ENCODE assay signal across 11 mouse cellular contexts in the genomic region with DNA sequence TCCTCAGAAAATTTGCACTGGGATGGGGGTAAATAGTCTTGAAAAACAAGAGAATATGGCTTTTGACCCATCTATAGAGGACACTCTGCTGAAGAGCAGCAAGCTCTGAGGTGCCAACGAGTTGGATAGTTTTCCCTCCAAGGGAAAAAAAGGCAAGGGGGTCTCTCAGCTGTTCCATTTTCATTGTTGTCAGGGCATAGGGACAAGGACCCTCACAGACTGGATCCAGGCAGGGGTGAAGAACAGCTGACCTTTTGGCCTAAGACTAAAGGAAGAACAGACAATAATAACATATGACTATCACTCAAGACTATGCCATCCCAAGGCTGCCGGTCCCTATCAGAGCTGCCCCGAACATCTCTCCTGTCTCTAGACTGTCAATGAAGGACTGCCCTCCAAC. TPM values are rescaled to one million over a fixed set of nuclear protein-coding genes. Genes with fewer than 3 reads are reported as not detected.
DNase-seq lines count a peak whose midpoint lies in the region; ATAC-seq and TF ChIP-seq lines count a peak whose summit lies in the region.
"Had no signal": no experiment of that assay in that cellular context is flagged by ENCODE, and none has a peak within 500 bp of the region (broad histone marks: within the 10 kb centered on the region; RNA-seq: fewer than 3 reads in every experiment).

No protein-coding gene starts in this region.

- no peaks in the 10 kb centered on the region for H3K9me3 ChIP-seq in forebrain, embryonic 12.5 days
- H3K9me3 ChIP-seq in intestine, embryonic 14.5 days (ENCODE audit: control insufficient read depth, low read length), result no peaks in the 10 kb centered on the region
- no peaks in the 10 kb centered on the region for H3K9me3 ChIP-seq in neural tube, embryonic 12.5 days
- H3K9me3 ChIP-seq: G1E; megakaryocyte, embryonic 14.5 days had no signal

- WGBS in forebrain, embryonic 12.5 days, result 68% methylated on average over 3 of the region's 3 CpGs
- 63% methylated on average over 3 of the region's 3 CpGs for WGBS in intestine, embryonic 14.5 days
- WGBS in neural tube, embryonic 12.5 days, result 32% methylated on average over 3 of the region's 3 CpGs

- no peaks in the 10 kb centered on the region for H3K27me3 ChIP-seq in forebrain, embryonic 12.5 days
- H3K27me3 ChIP-seq in intestine, embryonic 14.5 days (replicated peaks; ENCODE audit: control insufficient read depth, insufficient read depth, low read length), result no peaks in the 10 kb centered on the region
- no peaks in the 10 kb centered on the region for H3K27me3 ChIP-seq in neural tube, embryonic 12.5 days (replicated peaks)

- peak overlapping the region; percentile 80 for H3K4me2 ChIP-seq in forebrain, embryonic 12.5 days
- H3K4me2 ChIP-seq in intestine, embryonic 14.5 days (ENCODE audit: low read length), result peak overlapping the region; percentile 95
- peak overlapping the region; percentile 87 for H3K4me2 ChIP-seq in neural tube, embryonic 12.5 days (replicated peaks)

- H3K4me3 ChIP-seq in left cerebral cortex, adult 2 months, result peak overlapping the region; percentile 97
- peak overlapping the region; percentile 89 for H3K4me3 ChIP-seq in forebrain, embryonic 12.5 days (replicated peaks)
- H3K4me3 ChIP-seq in intestine, embryonic 14.5 days (ENCODE audit: low read depth, low read length), result peak overlapping the region; percentile 8
- H3K4me3 ChIP-seq in neural tube, embryonic 12.5 days, result peak overlapping the region; percentile 92
- H3K4me3 ChIP-seq: erythroblast, embryonic 14.5 days; megakaryocyte, embryonic 14.5 days had no signal

- intact Hi-C loops in left cerebral cortex, adult 2 months (cut with DNase I), result loop anchor here (5.0 to 10.0 kb wide), 5 partner anchors 65 to 925 kb away; no protein-coding TSS in a partner anchor
- intact Hi-C loops in left cerebral cortex, postnatal 36 days (cut with DNase I), result loop anchor here (5.0 to 10.0 kb wide), 4 partner anchors 100 to 1237 kb away; no protein-coding TSS in a partner anchor

- peak overlapping the region; percentile 99 for H3K27ac ChIP-seq in left cerebral cortex, adult 2 months
- peak overlapping the region; percentile 25; the same call in 1 of the 2 replicates for H3K27ac ChIP-seq in forebrain, embryonic 12.5 days
- H3K27ac ChIP-seq in intestine, embryonic 14.5 days (ENCODE audit: low read depth), result no peak overlapping the region
- H3K27ac ChIP-seq in neural tube, embryonic 12.5 days, result no peak overlapping the region

- TF ChIP-seq CTCF in left cerebral cortex, adult 2 months (IDR thresholded peaks at IDR 0.05), result no peak

- peaks cover 70% of the 10 kb centered on the region for H3K4me1 ChIP-seq in forebrain, embryonic 12.5 days
- H3K4me1 ChIP-seq in intestine, embryonic 14.5 days (replicated peaks; ENCODE audit: control insufficient read depth, insufficient read depth, low read length), result peaks cover 31% of the 10 kb centered on the region
- H3K4me1 ChIP-seq in neural tube, embryonic 12.5 days, result peaks cover 67% of the 10 kb centered on the region

- H3K9ac ChIP-seq in forebrain, embryonic 12.5 days, result peak overlapping the region; percentile 95
- H3K9ac ChIP-seq in intestine, embryonic 14.5 days (ENCODE audit: low read length), result no peak overlapping the region
- peak overlapping the region; percentile 98 for H3K9ac ChIP-seq in neural tube, embryonic 12.5 days

- no peaks in the 10 kb centered on the region for H3K36me3 ChIP-seq in forebrain, embryonic 12.5 days (replicated peaks)
- H3K36me3 ChIP-seq in intestine, embryonic 14.5 days (ENCODE audit: control insufficient read depth, insufficient read depth, low read length), result no peaks in the 10 kb centered on the region
- H3K36me3 ChIP-seq in neural tube, embryonic 12.5 days, result no peaks in the 10 kb centered on the region
- H3K36me3 ChIP-seq: G1E had no signal

- ATAC-seq in forebrain, embryonic 12.5 days (ENCODE audit: low FRiP score), result no peak
- ATAC-seq in intestine, embryonic 14.5 days (replicated peaks; ENCODE audit: low FRiP score, low TSS enrichment, low read depth), result no peak
- ATAC-seq in neural tube, embryonic 12.5 days (ENCODE audit: low FRiP score, low read depth), result no peak
- ATAC-seq in activated CD4-positive, CD25-positive, alpha-beta regulatory T cell, adult 4 months, result no peak

- no peak for DNase-seq in left cerebral cortex, adult 2 months (ENCODE audit: extremely low spot score in 1 of 2, low spot score in 2 of 2)
- DNase-seq in left cerebral cortex, postnatal 36 days (ENCODE audit: low spot score in 2 of 2), result no peak
- no peak for DNase-seq in intestine, embryonic 14.5 days (ENCODE audit: low spot score)
- no peak for DNase-seq in thymus, adult 18-20 months
- no peak for DNase-seq in urinary bladder, postnatal 10 days (ENCODE audit: low spot score)

RNA-seq across cellular contexts. Expression of a gene that starts 4.2 kb away (rescaled TPM):
- 10 to 100 TPM; 95.0 to 97.9 TPM for total RNA-seq in left cerebral cortex, adult 2 months (2021)
- total RNA-seq in left cerebral cortex, postnatal 36 days (2021), result 100 to 1,000 TPM in 1 of 2 experiments, 10 to 100 TPM in 1; 88.2 to 106 TPM
- polyA plus RNA-seq in forebrain, embryonic 12.5 days (2016; fragmentation: Nextera tagmentation; extraction: Ambion mirVana), result 34.0 and 42.6 TPM in 2 replicates
- 8.4 and 8.9 TPM in 2 replicates for polyA plus RNA-seq in intestine, embryonic 14.5 days (2014; fragmentation: Nextera tagmentation; extraction: Ambion mirVana)
- polyA plus RNA-seq in neural tube, embryonic 12.5 days (2016; fragmentation: Nextera tagmentation; extraction: Ambion mirVana), result 32.8 and 33.5 TPM in 2 replicates
- not detected for polyA plus RNA-seq in activated CD4-positive, CD25-positive, alpha-beta regulatory T cell, adult 4 months (2017; shearing (Covaris generic))
- polyA plus RNA-seq: G1E had no signal

Comparison
In these comparisons a context has a peak if more than half of its experiments do, and no peak if none do; other contexts are left out.
1. H3K27ac ChIP-seq: peak in left cerebral cortex, adult 2 months (single experiment) and forebrain, embryonic 12.5 days (single experiment); none in intestine, embryonic 14.5 days (single experiment) and neural tube, embryonic 12.5 days (single experiment).
2. H3K4me3 ChIP-seq: peak in every context shown above with its lines; median percentile 97 in left cerebral cortex, adult 2 months; 92 in neural tube, embryonic 12.5 days; 89 in forebrain, embryonic 12.5 days; 8 in intestine, embryonic 14.5 days.
3. Peak in every context shown above with its lines, with median percentiles within 50 percentile points of each other: H3K4me2 ChIP-seq.